27 mouse cellular contexts compared by ENCODE assay signal in genomic region chr12:4729165-4729564, GRCm38 (mm10). TPM values are rescaled to one million over a fixed set of nuclear protein-coding genes. Genes with fewer than 3 reads are reported as not detected.
DNase-seq lines count a peak whose midpoint lies in the region; ATAC-seq and TF ChIP-seq lines count a peak whose summit lies in the region.
"Had no signal": no experiment of that assay in that cellular context is flagged by ENCODE, and none has a peak within 500 bp of the region (broad histone marks: within the 10 kb centered on the region; RNA-seq: fewer than 3 reads in every experiment).

No protein-coding gene starts in this region.

- DNase-seq in layer of hippocampus, adult 2 months (ENCODE audit: low spot score in 2 of 2) = no peak
- no peak for DNase-seq in layer of hippocampus, adult 9-11 months
- peak; percentile 31 for DNase-seq in 416B (ENCODE audit: low read depth)
- DNase-seq in frontal cortex, adult 2 months (ENCODE audit: extremely low spot score in 1 of 2, low spot score in 1 of 2) = no peak
- no peak for DNase-seq in embryo, embryonic 10.5 days (ENCODE audit: low spot score)
- DNase-seq: adrenal gland, postnatal 25 days; cerebellum, adult 11 months; cerebellum, postnatal 10 days; forebrain, postnatal 0 days; heart, adult 18-20 months; heart, postnatal 4 days; kidney, adult 8-10 months; kidney, postnatal 25 days; lung, postnatal 10 days; right cerebral cortex, postnatal 4 days; thymus, postnatal 25 days had no signal

- no peaks in the 10 kb centered on the region for H3K27me3 ChIP-seq in E14TG2a.4 (ENCODE audit: insufficient read depth, low read length)
- H3K27me3 ChIP-seq: embryonic facial prominence, embryonic 15.5 days; heart, embryonic 15.5 days; limb, embryonic 12.5 days; liver, embryonic 15.5 days; midbrain, embryonic 15.5 days had no signal

- H3K36me3 ChIP-seq in E14TG2a.4 (ENCODE audit: insufficient read depth, low read length) = peaks cover 13% of the 10 kb centered on the region
- H3K36me3 ChIP-seq: embryonic facial prominence, embryonic 15.5 days; forebrain, embryonic 10.5 days; heart, embryonic 15.5 days; limb, embryonic 12.5 days; liver, embryonic 15.5 days; midbrain, embryonic 15.5 days had no signal

- H3K4me3 ChIP-seq in layer of hippocampus, adult 2 months = no peak overlapping the region
- no peak overlapping the region for H3K4me3 ChIP-seq in E14TG2a.4 (replicated peaks; ENCODE audit: low read length)
- H3K4me3 ChIP-seq: embryonic facial prominence, embryonic 15.5 days; forebrain, embryonic 10.5 days; heart, embryonic 15.5 days; limb, embryonic 12.5 days; liver, embryonic 15.5 days; megakaryocyte, embryonic 14.5 days; midbrain, embryonic 15.5 days had no signal

- TF ChIP-seq CTCF in layer of hippocampus, adult 2 months (conservative IDR thresholded peaks at IDR 0.05) = peak; percentile 41
- peak; percentile 66 for TF ChIP-seq CTCF in E14TG2a.4 (conservative IDR thresholded peaks at IDR 0.05; ENCODE audit: low read length)

- 0 out of 2 replicates have a peak, but pooled peaks cover 3% of the 10 kb centered on the region for H3K4me1 ChIP-seq in E14TG2a.4 (replicated peaks; ENCODE audit: low read depth, low read length)
- H3K4me1 ChIP-seq: embryonic facial prominence, embryonic 15.5 days; forebrain, embryonic 10.5 days; heart, embryonic 15.5 days; limb, embryonic 12.5 days; liver, embryonic 15.5 days; midbrain, embryonic 15.5 days had no signal

- no peak overlapping the region for H3K27ac ChIP-seq in layer of hippocampus, adult 2 months
- H3K27ac ChIP-seq: embryonic facial prominence, embryonic 15.5 days; forebrain, embryonic 10.5 days; heart, embryonic 15.5 days; hindbrain, postnatal 0 days; limb, embryonic 12.5 days; liver, embryonic 15.5 days; midbrain, embryonic 15.5 days had no signal

- no peaks in the 10 kb centered on the region for H3K9me3 ChIP-seq in E14TG2a.4 (ENCODE audit: low read length)
- H3K9me3 ChIP-seq: embryonic facial prominence, embryonic 15.5 days; forebrain, embryonic 10.5 days; heart, embryonic 15.5 days; limb, embryonic 12.5 days; liver, embryonic 15.5 days; midbrain, embryonic 15.5 days had no signal

- peak; percentile 73 for ATAC-seq in erythroblast, adult 5-6 weeks (replicated peaks; ENCODE audit: low FRiP score, poor library complexity, severe bottlenecking)
- ATAC-seq: forebrain, postnatal 0 days; hindbrain, postnatal 0 days; midbrain, embryonic 15.5 days had no signal

RNA-seq across cellular contexts. Expression of gene Fam228a, which starts 9.1 kb away (rescaled TPM):
- 1 to 10 TPM; 2.4 to 4.9 TPM for total RNA-seq in layer of hippocampus, adult 2 months (2021)
- total RNA-seq in erythroblast, adult 5-6 weeks (2015; ENCODE audit: low replicate concordance) = not detected in 2 replicates
- 1.7 TPM in 1 of 2 replicates, not detected in the other for total RNA-seq in erythroblast, adult 5-6 weeks (2017; ENCODE audit: low replicate concordance)
- polyA plus RNA-seq in frontal cortex, adult 2 months (2012; rRNA removed) = 3.9 and 5.1 TPM in 2 replicates
- total RNA-seq: heart, postnatal 4 days had no signal

RNA-seq across cellular contexts. Expression of gene Pfn4, which starts 39.7 kb away (rescaled TPM):
- 10 to 100 TPM; 11.7 to 14.1 TPM for total RNA-seq in layer of hippocampus, adult 2 months (2021)
- not detected in 2 replicates for total RNA-seq in erythroblast, adult 5-6 weeks (2015; ENCODE audit: low replicate concordance)
- 2.7 TPM in 1 of 2 replicates, not detected in the other for total RNA-seq in erythroblast, adult 5-6 weeks (2017; ENCODE audit: low replicate concordance)
- 12.0 and 14.4 TPM in 2 replicates for polyA plus RNA-seq in frontal cortex, adult 2 months (2012; rRNA removed)
- total RNA-seq: neutrophil, adult 5-6 weeks had no signal

RNA-seq across cellular contexts. Expression of gene Fam228b, which starts 39.9 kb away (rescaled TPM):
- total RNA-seq in layer of hippocampus, adult 2 months (2021) = 10 to 100 TPM; 22.2 to 27.6 TPM
- total RNA-seq in erythroblast, adult 5-6 weeks (2015; ENCODE audit: low replicate concordance) = not detected in 2 replicates
- total RNA-seq in erythroblast, adult 5-6 weeks (2017; ENCODE audit: low replicate concordance) = not detected in 2 replicates
- 7.3 and 8.5 TPM in 2 replicates for polyA plus RNA-seq in frontal cortex, adult 2 months (2012; rRNA removed)

Comparison
In these comparisons a context has a peak if more than half of its experiments do, and no peak if none do; other contexts are left out.
1. RNA of gene Fam228b, which starts 39.9 kb away (total RNA-seq): 22.2 to 27.6 TPM in layer of hippocampus, adult 2 months; not detected in erythroblast, adult 5-6 weeks; every median in the first group is over 10 times any median in the second.